Mouse (Mus musculus) testis, adult 2 months (tissue): Measurements from ENCODE around the gene Hsp90aa1.
"Not testable (repeated sequence)": the region's sequence is repeated elsewhere in the genome, so short reads cannot be mapped to it uniquely, and the experiment has no call there.

Source experiments
- CTCF ChIP-seq: fragments of 200-500 bp; IDR thresholded peaks from 2 replicates; pipeline ENCODE4 v1.5.1; 2012; ENCODE audit warnings: low read depth, mild to moderate bottlenecking, inconsistent platforms, low read length, moderate library complexity; ENCODE audit not compliant: control insufficient read depth, insufficient read depth, insufficient replicate concordance
- POLR2A ChIP-seq: fragments of 200-500 bp; IDR thresholded peaks from 2 replicates; pipeline ENCODE4 v1.6.1; 2012; ENCODE audit warnings: low read depth, mild to moderate bottlenecking, inconsistent platforms, low read length, moderate library complexity; ENCODE audit not compliant: control insufficient read depth

- not testable (repeated sequence) for TF ChIP-seq CTCF, POLR2A
These were observed 1.2 kb downstream of the Hsp90aa1 start for GRCm38 (mm10) chr12:110701363-110701762.
